Mouse (Mus musculus) ovary, adult 18-20 months (tissue): Measurements from ENCODE around the gene Pitpnc1.

Source experiments
- DNase-seq: peaks from one replicate; pipeline ENCODE4 v3.0.0; 2022; ENCODE audit warnings: low spot score, mixed read lengths

Gene Pitpnc1

DNA sequence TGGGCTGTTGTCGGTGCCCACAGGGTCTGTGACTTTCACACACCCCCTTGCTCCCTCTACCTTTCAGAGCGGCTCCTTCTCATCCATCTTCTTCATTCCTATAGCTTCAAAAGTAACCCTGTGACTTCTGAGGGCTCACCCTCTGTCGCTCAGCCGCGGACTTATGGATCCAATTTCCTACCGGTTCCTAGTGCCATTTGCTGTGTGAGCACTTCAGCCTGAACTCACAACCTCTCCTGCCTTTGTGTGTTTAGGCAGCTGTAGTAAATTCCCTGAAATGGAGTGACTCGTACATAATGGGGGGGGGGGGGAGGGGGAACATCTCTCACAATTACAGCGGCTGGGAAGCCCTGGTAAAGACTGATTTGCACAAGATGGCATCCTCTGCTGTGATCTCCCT lies 191.2 kb downstream of the Pitpnc1 start:
- DNase-seq: no peak

DNA sequence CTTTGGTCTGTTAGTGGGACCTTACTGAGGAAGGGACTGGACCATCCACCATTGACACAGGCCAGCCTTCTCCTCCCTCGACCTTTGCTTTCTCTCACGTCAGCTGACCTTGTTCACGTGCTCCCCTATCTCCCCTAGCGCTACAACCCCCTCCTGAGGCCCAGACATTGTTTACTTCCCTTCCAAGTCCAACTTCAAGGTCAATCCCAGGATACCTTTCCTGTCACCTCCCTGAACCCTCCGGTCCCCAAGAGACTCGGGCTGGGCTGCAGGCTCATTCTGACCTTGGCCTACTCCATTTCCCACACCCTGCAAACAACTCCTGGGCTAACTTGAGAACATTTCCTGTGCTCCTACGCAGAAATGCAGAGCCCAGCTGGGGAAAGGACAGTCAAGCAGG lies 193.6 kb downstream of the Pitpnc1 start:
- DNase-seq: peak; percentile 16

DNA sequence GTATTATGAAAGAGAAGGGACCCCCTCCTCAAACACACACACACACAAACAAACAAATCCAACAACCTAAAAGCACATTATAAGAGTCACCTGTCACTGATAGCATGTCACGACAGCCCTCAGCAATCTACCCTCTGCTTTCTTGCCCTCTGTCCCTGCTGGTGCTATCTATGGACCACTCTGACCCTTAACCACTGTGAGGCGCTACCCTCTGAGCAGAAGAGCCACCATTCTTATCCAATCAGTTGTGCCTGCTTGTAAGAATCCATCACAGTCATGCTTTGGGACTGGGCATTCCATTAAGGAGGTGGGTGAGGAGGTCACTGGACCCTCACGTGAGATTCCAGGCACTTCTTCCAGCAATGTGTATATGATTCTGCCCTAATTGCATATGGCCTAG lies 194.2 kb downstream of the Pitpnc1 start:
- no peak for DNase-seq

DNA sequence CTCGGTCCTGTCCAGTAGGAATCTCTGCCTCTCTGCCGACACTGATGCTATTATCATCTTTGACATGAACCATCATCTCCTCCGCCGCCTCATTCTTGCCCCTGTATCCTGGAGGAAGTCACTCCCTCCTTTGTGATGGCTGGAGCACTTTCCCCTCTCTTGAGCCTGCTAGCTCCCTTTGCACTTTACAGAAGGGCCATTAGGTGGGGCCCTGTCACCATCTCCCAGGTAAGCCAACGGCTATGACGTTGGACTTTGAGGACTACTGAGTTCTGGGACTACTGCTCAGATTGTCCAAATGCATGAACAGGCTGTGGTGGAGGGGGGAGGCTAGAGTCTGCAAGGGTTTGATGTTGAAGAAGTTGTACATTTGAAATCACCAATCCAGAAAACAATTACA lies 194.6 kb downstream of the Pitpnc1 start:
- DNase-seq: peak; percentile 13

DNA sequence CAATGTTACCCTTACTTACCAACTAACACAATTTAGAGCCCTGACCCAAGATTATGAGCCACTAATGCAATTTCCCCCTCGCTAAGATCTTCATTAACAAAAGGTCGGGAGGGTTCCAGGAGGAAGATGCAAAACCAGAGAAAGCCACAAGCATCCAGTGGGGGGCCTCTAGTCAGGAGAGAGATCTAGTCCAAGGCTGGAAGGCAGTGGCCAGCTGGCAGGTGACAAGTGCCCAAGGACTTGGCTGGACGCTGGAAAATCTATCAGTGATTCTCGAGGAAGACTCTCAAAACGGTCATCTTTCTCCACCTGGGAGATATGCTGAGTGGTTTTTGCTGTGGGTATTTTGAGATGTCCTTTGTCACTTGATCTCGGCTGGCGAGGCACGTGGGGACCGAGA lies 196.3 kb downstream of the Pitpnc1 start:
- no peak for DNase-seq

DNA sequence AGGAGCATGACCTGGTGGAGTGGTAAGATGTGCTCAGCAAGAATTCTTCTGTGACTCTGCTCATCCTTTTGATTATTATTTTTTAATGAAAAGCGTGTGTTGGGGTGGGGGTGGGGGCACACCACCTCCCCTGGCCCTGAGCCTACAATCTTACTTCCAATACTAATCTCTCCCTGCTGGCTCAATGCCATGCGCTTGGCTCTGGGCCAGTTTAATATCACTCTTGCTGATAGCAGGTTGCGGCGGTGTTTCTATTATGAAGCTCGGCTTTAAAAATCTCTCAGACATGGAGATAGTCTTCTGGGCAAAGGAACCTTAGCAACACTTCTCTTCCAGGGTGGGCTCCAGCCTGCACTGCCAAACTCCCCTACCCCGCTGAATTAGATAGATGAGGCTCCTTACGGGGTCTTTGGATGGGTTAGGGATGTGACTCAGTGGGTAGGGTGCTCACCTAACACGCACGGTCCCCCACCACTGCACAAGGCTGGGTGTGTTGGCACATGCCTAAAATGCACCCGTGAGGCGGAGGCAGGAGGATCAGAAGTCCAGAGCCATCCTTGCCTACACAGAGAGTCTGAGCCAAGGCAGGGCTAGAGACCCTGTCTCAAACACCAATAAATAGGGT lies 198.0 kb downstream of the Pitpnc1 start:
- DNase-seq: peak; percentile 33

DNA sequence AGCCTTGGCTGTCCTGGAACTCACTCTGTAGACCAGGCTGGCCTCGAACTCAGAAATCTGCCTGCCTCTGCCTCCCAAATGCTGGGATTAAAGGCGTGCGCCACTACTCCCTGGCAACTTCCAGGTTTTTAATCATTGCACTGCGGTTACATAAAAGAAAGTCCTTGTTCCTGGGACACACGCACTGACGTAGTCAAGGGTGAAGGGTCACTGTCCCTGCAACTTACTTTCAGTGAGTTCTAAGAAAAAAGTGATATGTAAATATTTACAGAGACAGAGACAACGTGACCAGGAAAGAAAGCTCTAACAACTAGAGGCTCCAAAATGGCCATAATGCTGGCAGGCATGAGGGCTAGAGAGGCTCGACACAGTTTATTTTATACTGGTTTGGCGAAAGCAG lies 199.9 kb downstream of the Pitpnc1 start:
- DNase-seq: no peak

DNA sequence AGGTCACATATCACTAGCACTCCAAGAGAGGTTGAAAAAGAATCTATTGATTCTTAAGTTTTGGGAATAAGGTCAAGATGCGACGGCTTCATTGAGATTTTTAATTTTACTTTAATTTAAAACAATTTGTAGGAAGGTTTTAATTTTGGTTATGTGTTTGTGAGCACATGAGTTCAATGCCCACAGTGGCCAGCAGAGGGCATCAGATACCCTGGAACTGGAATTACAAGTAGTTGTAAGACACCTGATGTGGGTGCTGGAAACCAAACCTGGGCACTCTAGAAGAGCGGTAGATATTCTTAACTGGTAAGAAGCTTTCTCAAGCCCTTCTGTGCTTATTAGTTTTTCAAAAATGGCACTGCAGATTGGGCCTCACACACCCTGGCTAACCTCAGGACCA lies 203.0 kb downstream of the Pitpnc1 start:
- DNase-seq: no peak

DNA sequence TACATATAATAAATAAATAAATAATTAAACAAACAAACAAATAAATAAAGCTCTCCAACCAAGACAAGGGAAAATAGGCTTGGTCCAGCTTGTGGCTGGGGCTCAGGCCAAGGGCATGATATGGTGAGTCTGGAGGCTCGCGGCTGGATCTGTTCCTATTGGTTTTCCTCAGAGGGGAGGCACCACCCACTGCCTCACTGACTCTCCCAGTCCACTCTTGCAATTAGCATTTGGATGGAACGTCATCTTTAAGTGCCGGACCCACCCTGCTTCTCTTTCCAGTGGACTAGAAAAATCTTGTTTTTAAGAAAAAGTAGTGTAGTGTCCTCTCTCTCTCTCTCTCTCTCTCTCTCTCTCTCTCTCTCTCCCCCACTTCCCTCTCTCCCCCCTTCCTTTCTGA lies 204.6 kb downstream of the Pitpnc1 start:
- no peak for DNase-seq

DNA sequence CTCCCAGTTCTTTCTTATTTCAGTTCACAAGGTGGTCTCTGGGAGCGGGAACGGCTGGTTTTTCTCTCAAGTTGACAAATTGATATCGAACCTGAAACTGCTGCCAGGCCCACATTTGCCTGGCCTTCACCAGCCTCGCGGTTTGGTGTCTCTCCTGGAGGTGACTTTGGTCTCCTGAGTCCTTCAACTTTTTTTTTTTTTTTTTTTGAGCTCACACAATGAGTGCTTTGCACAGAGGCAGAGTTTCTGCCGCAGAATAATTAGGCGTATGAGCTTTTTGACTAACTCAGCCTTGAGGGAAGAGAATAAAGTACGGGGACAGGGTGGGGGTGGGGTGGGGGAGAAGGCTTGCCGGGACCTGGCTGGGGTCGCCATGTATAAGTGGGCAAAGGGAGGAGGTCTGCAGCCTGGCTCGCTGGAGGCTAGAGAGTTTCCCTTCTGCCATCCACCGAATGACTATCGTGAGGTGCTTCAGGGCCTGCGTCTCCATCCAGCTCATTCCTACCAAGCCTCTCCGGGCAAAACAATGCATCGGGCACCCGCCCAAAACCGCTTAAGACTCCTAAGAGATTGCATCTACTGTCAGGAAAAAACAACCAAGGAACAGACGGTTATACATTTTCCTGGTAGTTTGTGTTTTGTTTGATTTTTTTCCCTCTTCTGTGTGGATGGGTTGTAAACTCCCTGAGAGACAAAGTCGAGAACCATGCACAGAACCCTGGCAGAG lies 205.4 kb downstream of the Pitpnc1 start:
- no peak for DNase-seq

DNA sequence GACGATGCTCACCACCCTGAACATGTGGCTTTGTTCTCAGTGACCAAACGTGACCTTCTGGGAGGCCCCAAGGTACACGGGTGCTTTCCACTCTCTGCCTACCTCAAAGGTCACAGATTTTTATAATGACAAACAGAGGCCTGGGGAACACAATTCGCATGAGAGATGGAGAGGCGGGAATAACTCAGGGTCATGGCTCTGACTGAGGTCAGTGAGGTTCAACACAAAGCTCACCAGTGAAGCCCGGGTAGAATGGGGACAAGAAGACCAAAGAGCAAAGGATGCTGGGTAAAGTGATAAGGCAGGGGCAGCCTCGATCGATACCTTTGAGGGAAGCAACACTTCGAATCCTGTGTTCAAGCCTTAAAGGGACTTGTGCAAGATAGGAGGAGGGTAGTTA lies 206.7 kb downstream of the Pitpnc1 start:
- no peak for DNase-seq

DNA sequence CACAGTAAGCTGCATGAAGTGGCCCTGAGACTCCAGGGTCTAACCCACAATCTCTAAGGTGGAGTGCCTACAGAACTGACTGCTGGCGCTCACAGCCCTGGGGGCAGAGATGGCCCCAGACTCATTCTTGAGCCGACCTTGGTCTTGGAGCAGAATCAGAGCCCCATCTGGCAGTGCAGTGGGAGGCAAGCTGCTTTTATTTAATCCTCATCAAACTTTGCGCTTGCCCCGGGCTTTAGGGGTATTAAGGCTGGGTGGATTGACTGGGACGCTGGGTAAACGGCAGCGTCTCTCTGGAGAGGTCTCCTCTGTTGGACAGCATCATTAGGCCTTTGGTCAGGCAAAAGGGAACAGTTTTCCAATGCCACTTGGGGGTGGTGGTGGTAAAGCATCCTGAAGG lies 211.1 kb downstream of the Pitpnc1 start:
- DNase-seq: no peak

DNA sequence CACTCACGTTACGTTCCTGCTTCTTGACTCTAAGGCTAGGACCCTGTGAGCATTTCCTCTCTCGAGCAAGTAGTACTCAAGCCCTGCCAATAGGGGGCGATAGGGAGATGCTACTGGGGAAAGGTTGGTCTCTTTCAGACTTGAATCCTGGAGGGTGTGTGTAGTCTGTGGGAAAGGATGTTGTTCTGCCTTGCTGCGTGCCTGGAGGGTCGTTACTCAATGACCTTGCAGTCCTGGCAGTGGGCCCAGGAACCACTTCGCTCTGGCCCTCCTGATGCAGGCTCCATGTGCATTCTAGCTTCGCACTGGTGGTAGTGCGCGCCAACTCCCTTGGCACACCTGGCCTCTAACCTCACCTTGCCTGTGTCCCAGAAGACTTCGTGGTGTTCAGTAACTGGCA lies 215.3 kb downstream of the Pitpnc1 start:
- peak; percentile 21 for DNase-seq

DNA sequence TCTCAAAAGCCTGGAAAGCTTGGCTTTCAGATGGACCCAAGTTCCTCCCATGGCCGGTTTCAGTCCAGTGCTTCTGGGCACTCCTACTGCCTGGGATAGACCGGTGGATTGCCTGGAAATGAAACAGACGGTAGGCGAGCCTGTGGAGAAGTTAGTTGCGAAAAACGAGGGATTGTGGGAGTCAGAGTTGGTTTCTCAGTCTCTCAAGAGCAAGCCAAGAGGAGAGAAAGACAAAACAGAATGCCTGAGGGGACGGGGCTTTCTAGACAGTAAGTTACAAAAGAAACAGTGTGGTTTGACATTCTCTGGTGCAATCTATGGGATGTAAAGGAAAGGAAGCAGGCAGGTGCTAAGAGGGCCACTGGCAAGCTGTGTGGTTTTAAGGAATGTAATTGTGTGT lies 216.3 kb downstream of the Pitpnc1 start:
- DNase-seq: no peak

DNA sequence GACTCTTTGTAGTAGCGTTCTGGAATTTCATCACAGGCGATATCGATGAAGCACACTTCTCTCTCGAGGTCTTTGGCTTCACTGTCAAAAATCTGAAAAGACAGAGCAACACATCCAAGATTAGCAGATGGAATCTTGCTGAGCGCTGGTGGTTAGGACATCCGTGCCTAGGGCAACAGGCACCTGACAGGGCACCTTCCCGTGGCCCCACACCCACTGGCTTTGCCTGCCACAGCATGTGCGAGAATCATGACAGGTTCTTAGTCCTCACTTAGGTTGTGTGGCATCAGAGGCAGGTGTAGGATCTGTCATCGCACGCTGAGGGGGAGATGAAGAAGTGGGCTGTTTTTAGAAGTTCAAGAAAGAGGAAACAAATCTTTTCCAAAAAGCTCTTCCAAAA lies 218.5 kb downstream of the Pitpnc1 start:
- no peak for DNase-seq

DNA sequence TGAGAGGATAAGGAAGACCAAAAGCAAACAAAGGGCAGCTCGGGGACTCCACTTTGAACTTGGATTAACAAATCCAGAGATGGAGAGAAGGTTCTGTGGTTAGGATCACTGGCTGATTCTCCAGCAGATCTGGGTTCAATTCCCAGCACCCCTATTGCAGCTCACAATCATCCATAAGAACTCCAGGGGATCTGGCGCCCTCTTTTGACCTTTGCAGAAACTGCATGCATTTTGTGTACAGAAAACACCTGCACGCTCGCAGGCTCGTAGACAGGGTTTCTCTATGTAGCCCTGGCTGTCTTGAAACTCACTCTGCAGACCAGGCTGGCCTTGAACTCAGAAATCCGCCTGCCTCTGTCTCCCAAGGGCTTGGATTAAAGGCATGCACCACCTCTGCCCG lies 219.0 kb downstream of the Pitpnc1 start:
- no peak for DNase-seq

DNA sequence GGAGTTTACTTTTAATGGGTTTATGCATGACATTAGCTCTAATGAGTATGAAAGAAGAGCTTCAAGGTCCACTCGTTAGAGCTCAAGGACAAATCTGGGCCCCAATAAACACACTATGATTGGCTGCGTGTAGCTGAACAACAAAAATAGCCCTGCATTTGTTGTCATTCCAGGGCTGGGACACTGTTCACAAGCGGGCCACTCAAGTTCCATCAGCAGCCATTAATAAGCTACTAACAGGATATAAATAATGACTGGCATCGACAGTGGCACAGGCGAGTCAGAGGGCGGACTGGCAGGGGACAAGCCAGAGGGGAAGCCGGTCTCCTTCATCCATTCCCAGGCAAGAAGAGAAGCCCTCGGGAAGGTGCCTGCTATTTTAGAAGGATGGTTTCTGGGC lies 219.6 kb downstream of the Pitpnc1 start:
- DNase-seq: no peak

DNA sequence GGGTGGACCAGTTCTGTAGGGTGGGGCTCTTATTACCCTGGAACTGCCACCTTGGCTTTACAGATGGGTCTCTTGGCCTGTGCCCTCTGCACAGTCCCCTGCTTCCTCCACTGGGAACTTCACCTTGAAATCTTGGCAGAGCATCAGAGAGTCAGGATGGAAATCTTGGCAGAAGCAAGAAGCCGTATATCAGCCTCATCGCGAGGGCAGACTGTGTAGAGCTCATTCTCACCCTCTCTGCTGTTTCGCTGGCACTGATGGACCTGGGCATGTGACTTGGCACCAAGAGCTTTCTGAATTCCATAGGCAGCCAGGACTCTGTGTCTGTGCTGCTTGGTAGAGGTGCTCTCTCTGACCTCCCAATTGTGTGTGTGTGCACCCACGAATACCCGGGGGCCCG lies 221.7 kb downstream of the Pitpnc1 start:
- peak; percentile 64 for DNase-seq

DNA sequence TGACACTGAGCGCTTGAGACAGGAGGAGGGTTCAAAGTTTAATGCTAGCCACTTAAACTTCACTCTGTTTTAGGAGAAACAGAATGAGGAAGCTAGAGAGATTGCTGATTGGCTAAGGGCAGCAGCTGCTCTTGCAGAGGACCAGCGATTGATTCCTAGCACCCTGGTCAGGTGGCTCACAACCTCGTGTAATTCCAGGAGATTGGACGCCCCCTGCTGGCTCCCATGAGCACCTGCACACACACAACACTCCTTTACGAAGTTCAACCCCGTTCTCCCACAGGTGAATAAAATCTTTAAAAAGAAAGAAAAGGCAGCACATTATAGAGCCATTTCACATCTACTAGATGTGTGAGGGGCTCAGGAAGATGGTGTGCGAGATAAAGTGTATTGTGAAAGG lies 224.8 kb downstream of the Pitpnc1 start:
- DNase-seq: no peak

DNA sequence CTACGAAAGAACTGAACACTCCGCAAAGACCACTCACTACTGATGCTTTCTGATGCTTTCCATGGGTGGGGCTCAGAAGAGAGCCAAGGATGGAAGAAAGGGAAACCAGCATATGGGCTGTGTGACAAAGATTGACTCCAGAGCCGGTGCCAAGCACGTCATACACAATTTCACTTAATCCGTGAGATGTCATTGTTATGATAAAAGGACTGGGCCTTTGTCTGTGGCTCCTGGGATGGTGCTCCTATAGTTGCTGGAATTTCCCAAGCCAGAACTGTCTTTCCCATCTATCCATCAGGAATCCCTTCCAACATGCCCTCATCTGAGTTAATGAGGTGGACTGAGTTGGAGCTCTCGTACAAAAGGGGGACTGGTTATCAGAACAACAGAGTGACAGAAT lies 227.4 kb downstream of the Pitpnc1 start:
- no peak for DNase-seq

DNA sequence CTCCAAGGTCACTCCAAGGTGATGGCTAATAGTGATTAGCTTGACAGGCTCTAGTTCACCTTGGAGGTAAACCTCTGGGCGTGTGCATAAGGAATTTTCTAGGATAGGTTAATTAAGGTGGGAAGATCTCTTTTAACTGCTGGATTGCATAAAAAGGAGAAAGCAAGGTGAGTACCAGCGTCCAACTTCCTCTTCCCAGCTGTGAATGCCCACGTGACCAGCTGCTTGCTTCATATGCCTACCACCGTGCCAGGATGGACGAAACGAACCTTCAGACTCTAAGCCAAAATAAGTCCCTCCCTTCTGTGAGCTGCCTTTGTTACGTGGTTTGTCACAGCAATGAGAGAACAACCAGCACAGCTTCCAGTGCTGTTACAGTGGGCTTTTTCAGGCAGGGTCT lies 228.8 kb downstream of the Pitpnc1 start:
- DNase-seq: no peak

DNA sequence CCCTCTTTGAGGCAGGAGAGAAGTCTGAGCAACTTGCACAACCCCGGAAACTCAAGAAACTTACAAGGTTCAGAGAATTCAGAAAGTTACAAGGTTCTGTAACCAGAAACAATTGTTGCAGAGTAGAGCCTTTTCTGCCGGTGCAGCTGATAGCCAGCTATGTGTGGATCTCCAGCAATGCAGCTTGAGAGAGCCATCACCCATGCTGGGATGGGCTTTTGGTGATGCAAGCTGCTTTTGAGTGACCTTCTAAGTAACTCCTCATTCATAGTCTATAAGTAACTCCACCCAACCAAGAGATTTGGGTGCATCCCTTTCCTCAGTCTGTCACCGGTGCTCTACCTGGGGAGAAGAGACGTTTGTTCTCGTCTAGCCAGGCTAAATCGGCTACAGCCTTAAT lies 232.0 kb downstream of the Pitpnc1 start:
- DNase-seq: no peak

DNA sequence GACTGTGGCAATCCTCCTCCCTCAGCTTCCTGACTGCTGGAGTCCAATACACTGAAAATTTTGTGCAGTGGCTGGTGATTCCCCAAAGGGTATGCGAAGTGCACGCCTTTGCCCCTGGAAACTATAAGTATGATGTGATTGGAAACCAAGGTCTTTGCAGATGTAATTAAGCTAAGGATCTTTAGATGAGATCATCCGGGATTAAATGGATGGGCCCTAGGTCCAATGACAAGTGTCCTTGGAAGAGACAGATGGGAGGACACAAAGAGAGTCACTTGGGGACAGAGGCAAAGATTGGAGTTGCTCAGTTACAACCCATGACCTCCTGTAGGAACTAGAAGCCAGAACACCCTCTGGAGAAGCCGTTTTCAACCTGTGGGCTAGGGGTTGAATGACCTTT lies 233.0 kb downstream of the Pitpnc1 start:
- DNase-seq: no peak

DNA sequence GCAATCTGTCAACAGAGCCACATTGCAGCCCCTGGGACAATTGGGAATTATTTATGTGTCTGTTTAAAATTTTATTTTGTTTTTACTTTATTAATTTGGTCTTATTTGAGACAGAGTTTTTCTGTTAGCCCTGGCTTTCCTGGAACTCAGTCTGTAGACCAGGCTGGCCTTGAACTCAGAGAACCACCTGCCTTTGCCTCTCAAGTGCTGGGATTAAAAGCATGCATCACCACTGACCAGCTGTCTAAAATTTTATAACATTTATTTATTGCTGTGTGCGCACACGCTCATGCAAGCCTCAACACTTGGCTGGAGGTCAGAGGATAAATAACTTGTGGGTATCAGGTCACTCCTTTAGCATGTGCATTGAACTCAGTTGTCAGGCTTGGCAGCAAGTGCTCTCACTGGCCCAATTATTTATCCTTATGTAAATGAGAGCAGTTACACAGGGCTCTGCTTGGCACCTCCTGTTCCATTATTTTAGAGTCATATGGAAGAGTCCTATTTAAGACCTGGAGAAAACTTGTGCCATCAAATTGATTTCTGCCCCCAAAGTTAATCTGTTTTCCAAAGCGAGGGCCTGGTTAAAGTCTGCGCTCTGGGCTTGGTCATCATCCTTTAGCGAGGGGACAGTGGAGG lies 237.1 kb downstream of the Pitpnc1 start:
- no peak for DNase-seq
